17 mouse cellular contexts compared by ENCODE assay signal in genomic region chr13:108129070-108129469, GRCm38 (mm10). TPM values are rescaled to one million over a fixed set of nuclear protein-coding genes. Genes with fewer than 3 reads are reported as not detected.
DNase-seq lines count a peak whose midpoint lies in the region; ATAC-seq and TF ChIP-seq lines count a peak whose summit lies in the region.
"Had no signal": no experiment of that assay in that cellular context is flagged by ENCODE, and none has a peak within 500 bp of the region (broad histone marks: within the 10 kb centered on the region; RNA-seq: fewer than 3 reads in every experiment).

No protein-coding gene starts in this region.

- H3K27me3 ChIP-seq in heart, adult 2 months (ENCODE audit: control insufficient read depth, insufficient read depth, low read length) = no peaks in the 10 kb centered on the region
- H3K27me3 ChIP-seq in heart, embryonic 12.5 days (replicated peaks) = no peaks in the 10 kb centered on the region
- H3K27me3 ChIP-seq in midbrain, postnatal 0 days (ENCODE audit: insufficient read depth, low read length) = no peaks in the 10 kb centered on the region
- no peaks in the 10 kb centered on the region for H3K27me3 ChIP-seq in midbrain, embryonic 10.5 days (ENCODE audit: low read depth, poor library complexity, severe bottlenecking)
- H3K27me3 ChIP-seq in splenic B cell, adult 2 months (ENCODE audit: control insufficient read depth, insufficient read depth, low read length, poor library complexity, severe bottlenecking) = no peaks in the 10 kb centered on the region
- H3K27me3 ChIP-seq: hindbrain, embryonic 13.5 days; neural tube, embryonic 12.5 days had no signal

- no peak for TF ChIP-seq POLR2A in heart, adult 2 months (IDR thresholded peaks at IDR 0.05; ENCODE audit: insufficient read depth, low read depth, low read length)

- TF ChIP-seq CTCF in heart, adult 2 months (IDR thresholded peaks at IDR 0.05) = peak; percentile 52
- peak; percentile 54 for TF ChIP-seq CTCF in midbrain, postnatal 0 days (IDR thresholded peaks at IDR 0.05)

- peak overlapping the region; percentile 13; the same call in 1 of the 2 replicates for H3K4me3 ChIP-seq in heart, adult 2 months
- no peak overlapping the region for H3K4me3 ChIP-seq in heart, embryonic 12.5 days
- H3K4me3 ChIP-seq in midbrain, postnatal 0 days (ENCODE audit: low read depth, low read length) = no peak overlapping the region
- no peak overlapping the region for H3K4me3 ChIP-seq in midbrain, embryonic 10.5 days
- H3K4me3 ChIP-seq: hindbrain, embryonic 13.5 days; neural tube, embryonic 12.5 days had no signal

- no peaks in the 10 kb centered on the region; the same call in 1 of the 2 replicates for H3K79me2 ChIP-seq in heart, adult 2 months (replicated peaks; ENCODE audit: control insufficient read depth, insufficient read depth, low read length)

- H3K9me3 ChIP-seq in heart, embryonic 12.5 days (replicated peaks) = no peaks in the 10 kb centered on the region
- H3K9me3 ChIP-seq in midbrain, postnatal 0 days (ENCODE audit: low read length) = no peaks in the 10 kb centered on the region
- no peaks in the 10 kb centered on the region for H3K9me3 ChIP-seq in midbrain, embryonic 10.5 days (replicated peaks)
- H3K9me3 ChIP-seq: G1E; hindbrain, embryonic 13.5 days; neural tube, embryonic 12.5 days had no signal

- ATAC-seq in heart, embryonic 12.5 days (ENCODE audit: insufficient number of reproducible peaks, low FRiP score) = no peak
- no peak for ATAC-seq in midbrain, postnatal 0 days (ENCODE audit: low FRiP score)
- ATAC-seq in common myeloid progenitor, adult 5-6 weeks (replicated peaks; ENCODE audit: low read depth, poor library complexity, severe bottlenecking) = peak; percentile 56; the same call in 1 of the 2 replicates

- peak; percentile 14 to 26 for DNase-seq in heart, adult 2 months
- DNase-seq in midbrain, postnatal 0 days (ENCODE audit: low spot score) = no peak
- no peak for DNase-seq in midbrain, embryonic 10.5 days (ENCODE audit: low spot score)
- peak; percentile 43 for DNase-seq in splenic B cell, adult 2 months (ENCODE audit: low read depth, low spot score)
- no peak for DNase-seq in ovary, postnatal 10 days (ENCODE audit: low spot score)
- no peak for DNase-seq in layer of hippocampus, adult 9-11 months
- DNase-seq: adrenal gland, postnatal 36 days; cerebellum, adult 9-10 months; kidney, postnatal 4 days; lung, postnatal 4 days; right cerebral cortex, postnatal 4 days; thymus, adult 18-20 months had no signal

- peak overlapping the region; percentile 70 for H3K27ac ChIP-seq in heart, adult 2 months
- H3K27ac ChIP-seq in heart, embryonic 12.5 days (ENCODE audit: poor library complexity, severe bottlenecking) = no peak overlapping the region
- no peak overlapping the region for H3K27ac ChIP-seq in midbrain, postnatal 0 days (ENCODE audit: low read depth, low read length)
- no peak overlapping the region for H3K27ac ChIP-seq in midbrain, embryonic 10.5 days (replicated peaks)
- H3K27ac ChIP-seq: hindbrain, embryonic 13.5 days; neural tube, embryonic 12.5 days had no signal

- H3K4me2 ChIP-seq in heart, embryonic 12.5 days = no peak overlapping the region
- H3K4me2 ChIP-seq in midbrain, postnatal 0 days (ENCODE audit: low read depth, low read length, poor library complexity, severe bottlenecking) = no peak overlapping the region
- H3K4me2 ChIP-seq: hindbrain, embryonic 13.5 days; neural tube, embryonic 12.5 days had no signal

- H3K4me1 ChIP-seq in heart, adult 2 months (ENCODE audit: control insufficient read depth, insufficient read depth, low read length) = peaks cover 3% of the 10 kb centered on the region; the same call in 1 of the 2 replicates
- H3K4me1 ChIP-seq in heart, embryonic 12.5 days (replicated peaks) = peaks cover 12% of the 10 kb centered on the region
- H3K4me1 ChIP-seq in midbrain, postnatal 0 days (ENCODE audit: insufficient read depth, low read length) = no peaks in the 10 kb centered on the region
- H3K4me1 ChIP-seq in midbrain, embryonic 10.5 days = peaks cover 9% of the 10 kb centered on the region
- H3K4me1 ChIP-seq: neural tube, embryonic 12.5 days had no signal

- H3K9ac ChIP-seq in heart, adult 2 months (ENCODE audit: low read depth, low read length) = no peak overlapping the region
- no peak overlapping the region for H3K9ac ChIP-seq in heart, embryonic 12.5 days
- no peak overlapping the region for H3K9ac ChIP-seq in midbrain, postnatal 0 days (replicated peaks; ENCODE audit: low read length, poor library complexity, severe bottlenecking)
- H3K9ac ChIP-seq: hindbrain, embryonic 13.5 days; neural tube, embryonic 12.5 days had no signal

- intact Hi-C loops in heart, adult 2 months (cut with DNase I) = loop anchor here (5.0 kb wide), 2 partner anchors 87 to 237 kb away; partner anchors contain the start of gene Smim15

- no peak for TF ChIP-seq EP300 in heart, adult 2 months (IDR thresholded peaks at IDR 0.05; ENCODE audit: insufficient read depth, low read depth, low read length)

- WGBS in heart, adult 2 months = 28% methylated on average over 7 of the region's 7 CpGs
- 63% methylated on average over 7 of the region's 7 CpGs for WGBS in heart, embryonic 12.5 days
- WGBS in midbrain, postnatal 0 days = 55% methylated on average over 7 of the region's 7 CpGs
- 75% methylated on average over 7 of the region's 7 CpGs for WGBS in midbrain, embryonic 10.5 days

- no peaks in the 10 kb centered on the region; the same call in 1 of the 2 replicates for H3K36me3 ChIP-seq in heart, adult 2 months (ENCODE audit: control insufficient read depth, insufficient read depth, low read length)
- H3K36me3 ChIP-seq in heart, embryonic 12.5 days = no peaks in the 10 kb centered on the region
- H3K36me3 ChIP-seq in midbrain, postnatal 0 days (ENCODE audit: insufficient read depth, low read length) = no peaks in the 10 kb centered on the region
- no peaks in the 10 kb centered on the region for H3K36me3 ChIP-seq in midbrain, embryonic 10.5 days
- no peaks in the 10 kb centered on the region for H3K36me3 ChIP-seq in splenic B cell, adult 2 months (ENCODE audit: control insufficient read depth, insufficient read depth, low read length, poor library complexity, severe bottlenecking)
- H3K36me3 ChIP-seq: G1E; hindbrain, embryonic 13.5 days; neural tube, embryonic 12.5 days had no signal

RNA-seq across cellular contexts. Expression of gene Ndufaf2, which starts 29.4 kb away (rescaled TPM):
- 10 to 100 TPM; 23.3 to 28.8 TPM for total RNA-seq in heart, adult 2 months (2021)
- 12.4 and 14.1 TPM in 2 replicates for polyA plus RNA-seq in heart, adult 2 months (2012; rRNA removed)
- polyA plus RNA-seq in heart, embryonic 12.5 days (2016; fragmentation: Nextera tagmentation; extraction: Ambion mirVana) = 62.3 and 64.0 TPM in 2 replicates
- total RNA-seq in midbrain, postnatal 0 days (2014; rRNA removed) = 7.1 and 14.8 TPM in 2 replicates
- polyA plus RNA-seq in midbrain, postnatal 0 days (2015; fragmentation: Nextera tagmentation; extraction: Ambion mirVana) = 72.0 and 74.4 TPM in 2 replicates
- 83.3 and 88.9 TPM in 2 replicates for polyA plus RNA-seq in midbrain, embryonic 10.5 days (2016; fragmentation: Nextera tagmentation; extraction: Ambion mirVana)
- total RNA-seq in common myeloid progenitor, adult 5-6 weeks (2017) = 56.9 and 98.3 TPM in 2 replicates

RNA-seq across cellular contexts. Expression of gene Ercc8, which starts 29.5 kb away (rescaled TPM):
- 1 to 10 TPM; 4.8 to 5.9 TPM for total RNA-seq in heart, adult 2 months (2021)
- polyA plus RNA-seq in heart, adult 2 months (2012; rRNA removed) = 4.7 and 7.3 TPM in 2 replicates
- 10.2 and 12.5 TPM in 2 replicates for polyA plus RNA-seq in heart, embryonic 12.5 days (2016; fragmentation: Nextera tagmentation; extraction: Ambion mirVana)
- 33.8 and 36.6 TPM in 2 replicates for total RNA-seq in midbrain, postnatal 0 days (2014; rRNA removed)
- polyA plus RNA-seq in midbrain, postnatal 0 days (2015; fragmentation: Nextera tagmentation; extraction: Ambion mirVana) = 33.2 and 33.5 TPM in 2 replicates
- polyA plus RNA-seq in midbrain, embryonic 10.5 days (2016; fragmentation: Nextera tagmentation; extraction: Ambion mirVana) = 23.0 and 24.2 TPM in 2 replicates
- 13.0 and 19.3 TPM in 2 replicates for total RNA-seq in common myeloid progenitor, adult 5-6 weeks (2017)

Comparison
In these comparisons a context has a peak if more than half of its experiments do, and no peak if none do; other contexts are left out.
1. DNase-seq: peak in heart, adult 2 months (2 of 2) and splenic B cell, adult 2 months (single experiment); none in midbrain, postnatal 0 days (single experiment), midbrain, embryonic 10.5 days (single experiment), ovary, postnatal 10 days (single experiment) and layer of hippocampus, adult 9-11 months (single experiment).